Mouse (Mus musculus) C2C12 (cell line): ENCODE data around the gene Lmna.

Source experiments
- CEBPB ChIP-seq: IDR thresholded peaks from one replicate; pipeline ENCODE4 v1.6.1; 2011; ENCODE audit warnings: low read depth, mild to moderate bottlenecking, control low read depth, moderate library complexity
- CTCF ChIP-seq: IDR thresholded peaks from one replicate; pipeline ENCODE4 v1.5.1; 2011; ENCODE audit not compliant: control insufficient read depth, insufficient read depth, insufficient read length
- FOSL1 ChIP-seq: IDR thresholded peaks from one replicate; pipeline ENCODE4 v1.8.0; 2011; ENCODE audit warnings: mild to moderate bottlenecking, low read length; ENCODE audit not compliant: poor library complexity, insufficient read depth, severe bottlenecking
- MAX ChIP-seq: IDR thresholded peaks from one replicate; pipeline ENCODE4 v1.6.1; 2011; ENCODE audit warnings: mild to moderate bottlenecking, control low read depth
- MYOD1 ChIP-seq: IDR thresholded peaks from one replicate; pipeline ENCODE4 v1.6.1; 2011; ENCODE audit warnings: low read depth; ENCODE audit not compliant: control insufficient read depth, insufficient read length
- MYOG ChIP-seq: IDR thresholded peaks from one replicate; pipeline ENCODE4 v1.6.1; 2011; ENCODE audit not compliant: control insufficient read depth, insufficient read length; ENCODE audit errors: extremely low read depth
- USF1 ChIP-seq: IDR thresholded peaks from one replicate; pipeline ENCODE4 v1.6.1; 2011; ENCODE audit warnings: low read depth, mild to moderate bottlenecking, control low read depth, moderate library complexity

GRCm38 (mm10) chr3:88518411-88518810 lies 8.7 kb upstream of the Lmna start:
- TF ChIP-seq CTCF (no peak), FOSL1 (no peak), MYOG (no peak), USF1 (no peak), MAX (no peak), MYOD1 (no peak), CEBPB (no peak)
